Mouse (Mus musculus) bone marrow macrophage, adult 2 months (primary cell): Measurements from ENCODE around the gene Rnf149.

Experiments used
- CTCF ChIP-seq: IDR thresholded peaks from 2 replicates; pipeline ENCODE4 v1.5.1; 2012; ENCODE audit warnings: low read depth, mild to moderate bottlenecking, low read length, moderate library complexity
- POLR2A ChIP-seq: IDR thresholded peaks from 2 replicates; pipeline ENCODE4 v1.6.1; 2012; ENCODE audit warnings: mild to moderate bottlenecking, low read depth, low read length, borderline replicate concordance

DNA sequence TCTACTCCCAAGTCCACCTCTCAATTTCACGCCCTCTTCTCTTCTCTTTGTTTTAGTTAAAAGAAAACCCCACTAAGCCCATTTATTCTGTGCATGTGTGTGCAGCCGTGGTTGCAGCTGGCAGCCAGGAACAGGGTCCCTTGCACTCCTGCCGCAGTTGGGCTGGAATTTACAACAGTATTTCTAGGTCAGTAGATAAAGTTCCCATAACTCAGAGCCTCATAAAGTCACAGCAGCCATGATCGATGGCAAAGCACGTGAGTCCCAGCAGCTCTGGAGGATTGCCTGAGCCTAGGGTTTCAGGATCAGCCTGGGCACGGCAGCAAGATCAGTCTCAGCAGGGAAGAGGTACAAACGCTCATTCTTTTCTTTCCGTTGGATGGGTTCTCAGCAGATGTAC is 41.3 kb upstream of the Rnf149 start:
- no peak for TF ChIP-seq POLR2A
- no peak for TF ChIP-seq CTCF
